Mouse (Mus musculus) cortical plate, adult 2 months (tissue): ENCODE results near the gene Gm28048.

ENCODE experiments used
- CTCF ChIP-seq: fragments of 200-500 bp; IDR thresholded peaks from 2 replicates; pipeline ENCODE4 v1.5.1; 2011; ENCODE audit warnings: mild to moderate bottlenecking, control low read depth, low read length; ENCODE audit not compliant: insufficient read depth; ENCODE audit errors: extremely low read depth
- POLR2A ChIP-seq: fragments of 200-500 bp; IDR thresholded peaks from 2 replicates; pipeline ENCODE4 v1.6.1; 2011; ENCODE audit warnings: mild to moderate bottlenecking, low read length, control low read depth; ENCODE audit not compliant: insufficient read depth; ENCODE audit errors: extremely low read depth

- TF ChIP-seq POLR2A: no peak
- no peak for TF ChIP-seq CTCF
These were observed 75.4 kb downstream of the Gm28048 start for GRCm38 (mm10) chr11:22906453-22906865.
